Mouse (Mus musculus) brain, embryonic 14.5 days (tissue): Measurements from ENCODE around the gene Igf2bp2. TPM values are rescaled to one million over a fixed set of nuclear protein-coding genes. Genes with fewer than 3 reads are reported as not detected.

ENCODE experiments used
- DNase-seq: peaks from one replicate; pipeline ENCODE4 v3.0.0-alpha.2; 2011; ENCODE audit warnings: low read depth
- CTCF ChIP-seq: fragments of 200-500 bp; IDR thresholded peaks from 2 replicates; pipeline ENCODE4 v1.5.1; 2012; ENCODE audit warnings: inconsistent platforms, mild to moderate bottlenecking, moderate library complexity, borderline replicate concordance; ENCODE audit not compliant: insufficient read depth, insufficient read length; ENCODE audit errors: extremely low read depth
- POLR2A ChIP-seq: fragments of 200-500 bp; IDR thresholded peaks from 2 replicates; pipeline ENCODE4 v1.6.1; 2012; ENCODE audit warnings: mild to moderate bottlenecking, inconsistent platforms, borderline replicate concordance; ENCODE audit not compliant: poor library complexity, insufficient read depth, insufficient read length, severe bottlenecking; ENCODE audit errors: extremely low read depth
- polyA plus RNA-seq: library from polyadenylated mRNA; depleted of rRNA; stranded (reverse); fragments of >200 nt; gene quantifications from 2 replicates; pipeline ENCODE4 v1.2.3, GENCODE M21; 2012; rRNA removed

The Igf2bp2 gene
- 18.7 and 23.8 TPM in 2 replicates for polyA plus RNA-seq

GRCm38 (mm10) chr16:22162512-22163455 is at the start of gene Igf2bp2:
Gene Igf2bp2 (minus strand): TSS chr16:22163299.
- peak; percentile 81; the same call in 1 of the 2 replicates for TF ChIP-seq POLR2A
- TF ChIP-seq CTCF, result no peak
- DNase-seq, result peak; percentile 74

- TF ChIP-seq CTCF (no peak), POLR2A (no peak)
- no peak for DNase-seq
These were observed 40.4 kb upstream of the Igf2bp2 start for GRCm38 (mm10) chr16:22203501-22203900.

- DNase-seq, result no peak
- TF ChIP-seq POLR2A (no peak), CTCF (no peak)
These were observed 38.8 kb upstream of the Igf2bp2 start for GRCm38 (mm10) chr16:22201858-22202257.

DNA sequence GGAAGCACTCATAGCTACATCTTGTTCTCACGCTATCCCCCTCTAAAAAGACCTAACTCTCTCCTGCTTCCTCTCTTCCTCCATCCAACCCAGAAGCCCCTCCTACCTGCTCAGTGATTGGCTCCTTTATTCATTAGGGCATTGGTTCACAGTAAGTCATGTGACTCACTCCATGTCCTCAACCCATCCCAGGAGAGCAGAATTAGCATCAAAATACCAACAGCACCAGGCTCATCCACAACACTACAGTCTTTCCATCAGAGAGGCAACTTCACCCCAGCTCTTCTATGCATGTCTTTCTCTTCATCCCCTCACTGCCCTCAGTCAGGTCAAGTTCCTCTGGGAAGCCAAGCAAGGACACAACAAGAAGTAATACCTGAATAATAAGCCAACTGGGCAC is 37.4 kb upstream of the Igf2bp2 start:
- peak; percentile 16 for DNase-seq
- TF ChIP-seq CTCF (no peak), POLR2A (no peak)

DNA sequence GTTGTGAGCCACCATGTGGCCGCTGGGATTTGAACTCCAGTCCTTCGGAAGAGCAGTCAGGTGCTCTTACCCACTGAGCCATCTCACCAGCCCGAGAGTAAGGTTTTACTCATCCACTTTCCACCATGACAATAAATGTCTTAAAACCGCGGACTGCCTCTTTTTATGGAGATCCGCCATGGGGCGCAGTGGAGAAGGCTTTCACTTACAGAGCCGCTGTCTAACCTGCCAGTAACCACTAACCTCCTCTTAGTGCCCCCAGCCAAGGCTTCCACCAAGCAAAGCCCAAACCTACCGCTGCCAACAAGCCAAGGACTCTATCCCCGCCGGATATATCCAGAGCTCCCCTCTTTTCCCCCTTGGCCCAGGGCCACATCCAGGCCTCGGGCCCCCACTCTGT is 24.3 kb upstream of the Igf2bp2 start:
- TF ChIP-seq CTCF (no peak), POLR2A (no peak)

GRCm38 (mm10) chr16:22185411-22185810 is 22.3 kb upstream of the Igf2bp2 start:
- no peak for DNase-seq
- TF ChIP-seq POLR2A (no peak), CTCF (no peak)

More for the DNA sequence above, 24.3 kb upstream of the Igf2bp2 start:
- DNase-seq, result no peak

DNA sequence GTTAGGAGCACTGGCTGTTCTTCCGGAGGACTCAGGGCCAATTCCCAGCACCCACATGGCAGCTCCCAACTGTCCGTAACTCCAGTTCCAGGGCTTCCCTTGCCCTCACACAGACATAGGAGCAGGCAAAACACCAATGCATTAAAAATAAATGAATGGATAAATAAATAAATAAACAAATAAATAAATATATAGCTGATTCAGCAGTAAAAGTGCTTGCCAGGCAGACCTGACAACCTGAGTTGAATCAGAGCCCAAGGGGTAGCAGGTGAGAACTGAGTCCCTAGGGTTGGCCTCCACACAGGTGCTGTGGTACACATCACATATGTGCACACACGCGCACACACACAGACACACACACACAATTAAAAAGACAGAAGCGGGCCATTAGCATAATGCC is 21.0 kb upstream of the Igf2bp2 start:
- TF ChIP-seq CTCF (no peak), POLR2A (no peak)
- no peak for DNase-seq

DNA sequence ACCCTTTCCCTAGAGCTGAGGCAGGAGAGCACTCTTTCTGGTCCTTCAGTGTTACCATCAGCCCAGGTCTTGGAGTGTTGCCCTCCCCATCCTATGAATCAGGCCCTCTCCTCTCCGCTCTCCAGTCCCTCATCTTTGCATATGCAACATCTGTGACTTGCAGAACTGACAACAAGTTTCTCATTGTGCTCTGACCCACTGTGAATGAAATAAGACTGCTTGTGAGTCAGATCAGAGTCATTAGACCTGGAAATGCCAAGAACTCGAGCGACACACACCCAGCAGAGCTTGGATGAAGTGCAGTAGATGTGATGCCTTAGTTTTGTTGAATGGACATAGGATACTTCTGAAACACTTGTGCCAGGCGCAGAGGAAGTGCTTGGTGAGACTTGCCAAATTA is 19.2 kb upstream of the Igf2bp2 start:
- no peak for DNase-seq
- TF ChIP-seq CTCF (no peak), POLR2A (no peak)

DNA sequence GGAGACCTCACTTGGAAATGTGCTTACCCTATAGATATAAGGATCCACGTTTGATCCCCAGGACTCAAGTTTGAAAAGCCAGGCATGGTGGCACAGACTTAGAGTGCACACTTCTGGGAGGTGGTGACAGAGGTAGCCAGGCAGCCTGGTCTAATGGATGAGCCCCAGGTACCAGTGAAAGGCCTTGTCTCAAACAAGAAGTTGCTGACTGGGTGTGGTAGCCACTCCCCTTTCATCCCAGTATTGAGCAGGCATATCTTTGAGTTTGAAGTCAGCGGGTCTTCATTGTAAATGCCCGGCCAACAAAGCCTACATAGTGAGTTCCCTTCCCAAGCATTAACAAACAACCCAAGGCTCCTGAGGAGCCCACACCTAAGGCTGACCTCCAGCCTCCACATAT is 15.7 kb upstream of the Igf2bp2 start:
- no peak for TF ChIP-seq CTCF
- no peak for TF ChIP-seq POLR2A

GRCm38 (mm10) chr16:22177999-22178398 is 14.9 kb upstream of the Igf2bp2 start:
- DNase-seq, result no peak
- TF ChIP-seq CTCF (no peak), POLR2A (no peak)

More for the DNA sequence above, 15.7 kb upstream of the Igf2bp2 start:
- no peak for DNase-seq

DNA sequence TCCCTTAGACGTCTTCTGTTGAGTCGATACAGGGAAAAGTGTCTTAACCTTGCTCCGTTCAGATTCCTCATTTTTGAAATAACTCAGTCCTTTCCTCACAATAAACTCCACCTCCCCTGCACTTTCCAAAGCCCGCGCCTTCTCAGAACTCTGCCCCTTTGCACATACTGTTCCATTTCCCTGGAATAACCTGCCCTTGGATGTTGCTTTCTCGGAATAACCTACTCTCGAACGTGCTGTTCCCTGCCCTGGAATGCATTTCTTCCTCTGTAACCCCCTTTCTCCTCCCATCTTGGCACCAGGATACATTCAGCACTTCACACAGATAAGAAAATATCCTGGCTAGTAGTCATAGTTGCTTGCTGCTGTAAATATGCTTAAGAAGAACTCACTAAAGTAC is 5.6 kb upstream of the Igf2bp2 start:
- TF ChIP-seq CTCF (no peak), POLR2A (no peak)
- no peak for DNase-seq

GRCm38 (mm10) chr16:22165556-22165955 is 2.5 kb upstream of the Igf2bp2 start:
- DNase-seq, result no peak
- TF ChIP-seq CTCF, result no peak
- TF ChIP-seq POLR2A, result no peak
